Mouse (Mus musculus): Measurements from ENCODE around the gene Ccdc175.

The Ccdc175 gene

DNA sequence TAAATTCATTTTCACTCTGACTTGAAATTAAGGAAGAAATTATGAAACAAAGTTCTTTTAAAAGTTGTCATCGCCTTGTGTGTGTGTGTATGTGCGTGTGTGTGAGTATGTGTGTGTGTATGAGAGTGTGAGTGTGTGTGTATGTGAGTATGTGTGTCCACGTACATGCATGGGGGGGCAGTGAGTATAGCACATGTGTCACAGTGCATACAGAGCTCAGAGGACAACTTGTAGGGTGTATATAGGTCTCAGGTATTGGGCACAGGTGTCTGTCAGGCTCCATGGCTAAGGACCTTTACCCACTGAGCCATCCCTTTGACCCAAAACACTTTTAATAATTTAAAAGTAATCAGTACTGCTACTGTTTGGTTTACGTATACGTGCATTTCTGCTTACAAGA is 80.8 kb downstream of the Ccdc175 start:
- in situ Hi-C loops (cut with MboI, MseI) = loop anchor here in 1 of 2 experiments (25.0 kb wide), 1 partner anchor 308 kb away; the partner anchor contains the start of gene Rtn1

DNA sequence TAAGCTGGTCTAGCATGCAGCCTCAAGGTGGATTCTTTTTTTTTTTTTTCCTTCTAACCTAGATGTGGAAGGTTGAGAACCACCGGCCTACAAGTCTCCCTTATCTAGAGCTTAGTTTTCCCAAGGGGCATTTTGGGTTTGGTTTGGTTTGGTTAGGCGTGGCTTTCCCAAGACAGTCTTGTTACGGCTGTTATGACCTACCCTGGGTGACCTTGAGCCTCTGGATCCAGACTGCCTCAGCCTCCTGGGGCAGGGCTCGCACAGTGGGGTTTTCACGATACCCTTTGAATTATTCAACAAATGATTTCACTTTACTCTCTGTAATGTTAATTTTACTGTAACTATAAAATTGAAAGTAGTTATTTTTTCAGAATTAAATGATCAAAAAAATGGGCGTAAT is 82.1 kb downstream of the Ccdc175 start:
- in situ Hi-C loops (cut with MboI, MseI) = loop anchor here in 1 of 2 experiments (25.0 kb wide), 1 partner anchor 310 kb away; the partner anchor contains the start of gene Rtn1

DNA sequence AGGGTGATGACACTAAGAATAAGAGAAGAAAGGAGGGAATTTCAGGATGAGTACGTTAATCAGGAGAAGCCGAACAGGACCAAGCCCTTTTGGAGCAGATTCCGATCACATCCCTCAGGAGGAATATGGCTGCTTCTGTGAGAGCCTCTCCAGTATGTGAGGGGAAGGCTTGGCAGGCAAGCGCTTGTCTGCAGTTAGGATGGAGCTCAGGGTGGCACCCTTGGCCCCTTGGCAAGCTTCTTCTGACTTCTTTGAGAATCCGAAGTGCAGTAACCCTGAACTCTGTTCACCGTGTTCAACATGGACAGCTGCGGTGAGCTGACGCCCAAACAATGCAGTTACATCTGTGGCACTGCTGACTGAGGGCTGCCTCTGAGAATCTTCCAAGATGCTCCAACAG is 87.9 kb downstream of the Ccdc175 start:
- in situ Hi-C loops (cut with MboI, MseI) = loop anchor here in 1 of 2 experiments (10.0 to 25.0 kb wide), 2 partner anchors 565 to 658 kb away; partner anchors contain the start of genes Dhrs7 and Ppm1a

DNA sequence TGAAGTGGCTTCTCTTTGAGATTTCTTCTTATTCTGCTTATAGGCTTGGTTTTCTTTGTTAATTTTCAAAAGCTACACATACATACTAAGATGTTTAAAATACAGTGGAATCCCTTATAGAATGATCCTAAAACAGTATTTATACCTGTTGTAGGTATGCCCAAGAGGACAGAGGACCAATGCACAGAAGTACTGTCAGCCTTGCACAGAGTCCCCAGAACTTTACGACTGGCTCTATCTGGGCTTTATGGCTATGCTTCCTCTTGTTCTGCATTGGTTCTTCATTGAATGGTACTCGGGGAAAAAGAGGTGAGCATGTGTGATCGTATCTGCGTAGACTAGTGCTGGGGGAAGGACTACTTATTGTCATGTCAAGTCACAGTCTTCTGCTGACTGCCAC is 95.0 kb downstream of the Ccdc175 start:
- in situ Hi-C loops (cut with MboI, MseI) = loop anchor here (5.0 to 25.0 kb wide), 5 partner anchors 432 to 1902 kb away; partner anchors contain the start of genes Dhrs7 (in 1 of the 2), Pcnx4 (in 1 of the 2) and Ppm1a (in 1 of the 2)

DNA sequence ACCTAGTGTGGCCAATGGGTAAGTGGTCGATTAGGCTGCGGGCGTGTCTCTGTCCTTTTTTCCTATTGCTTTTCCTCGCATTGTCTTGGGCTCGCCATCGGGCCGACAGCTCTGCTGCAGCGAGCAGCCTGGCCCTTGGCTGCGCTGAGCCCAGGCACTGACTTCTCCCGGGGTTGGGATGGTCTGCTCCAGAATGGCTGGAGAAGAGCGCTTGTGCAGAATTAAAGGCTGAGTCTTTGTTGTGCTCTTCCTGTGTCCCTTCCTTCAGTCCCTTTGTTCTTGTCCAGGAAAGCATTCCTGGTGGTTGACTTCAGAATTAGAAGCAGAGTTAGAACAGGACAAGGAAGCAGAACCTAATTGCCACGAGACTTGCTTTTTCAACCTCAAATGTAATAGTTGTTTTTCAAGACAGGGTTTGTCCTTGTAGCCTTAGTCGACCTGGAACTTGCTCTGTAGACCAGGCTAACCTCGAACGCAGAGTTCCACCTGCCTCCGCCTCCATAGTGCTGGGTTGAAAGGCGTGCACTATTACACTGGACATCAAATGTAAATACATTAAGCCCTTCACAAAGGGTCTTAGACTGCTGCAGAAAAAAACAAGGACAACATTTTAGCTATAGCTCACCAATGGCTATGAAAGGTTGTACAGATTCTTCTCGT is 98.5 kb downstream of the Ccdc175 start:
- in situ Hi-C loops (cut with MboI, MseI) = loop anchor here (5.0 to 25.0 kb wide), 4 partner anchors 436 to 1906 kb away; partner anchors contain the start of genes Dhrs7 (in 1 of the 2) and Pcnx4 (in 1 of the 2)

DNA sequence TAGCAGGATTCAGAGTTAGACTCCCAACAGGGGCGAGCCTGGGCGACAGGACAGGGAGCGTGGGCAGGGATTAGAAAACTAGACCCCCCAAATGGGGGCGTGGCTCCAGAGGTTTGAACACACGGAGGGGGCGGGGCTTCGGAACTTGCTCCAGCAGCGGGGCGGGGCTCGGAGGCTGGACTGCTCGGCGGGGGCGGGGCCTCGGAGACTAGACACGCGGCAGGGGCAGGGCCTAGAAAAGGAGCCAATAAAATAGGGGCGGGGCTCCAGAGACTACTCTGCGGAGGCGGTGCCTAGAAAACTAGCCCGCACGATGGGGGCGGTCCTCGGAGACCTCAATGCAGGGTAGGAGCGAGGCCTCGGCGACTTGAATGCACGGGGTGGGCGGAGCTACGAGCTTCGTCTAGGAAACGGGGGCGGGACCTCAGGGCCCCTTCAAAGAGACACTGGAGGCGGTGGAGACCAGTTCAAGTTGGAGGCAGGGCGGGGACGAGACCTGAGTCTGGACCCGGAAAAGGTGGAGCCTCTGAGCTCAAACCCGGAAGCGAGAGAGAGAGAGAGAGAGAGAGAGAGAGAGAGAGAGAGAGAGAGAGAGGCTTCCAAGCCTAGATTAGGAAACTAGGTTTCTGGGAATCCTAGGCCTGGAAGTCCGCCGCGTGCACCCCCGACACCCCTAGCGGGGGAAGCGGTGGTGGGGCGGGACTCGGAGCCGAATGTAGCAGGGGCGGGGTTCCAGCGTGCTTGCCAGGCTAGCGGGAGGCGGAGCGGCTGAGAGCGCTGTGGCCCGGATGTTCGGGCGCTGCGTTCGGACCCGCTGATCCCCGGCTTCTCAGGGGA is 99.3 kb downstream of the Ccdc175 start, which contains the start of the genes L3hypdh and Jkamp:
Gene L3hypdh, minus strand, starts transcription at position 111 of the 837 bp plus-strand sequence.
Gene Jkamp, plus strand, starts transcription at position 261 of the 837 bp plus-strand sequence.
- in situ Hi-C loops (cut with MboI, MseI) = loop anchor here (5.0 to 25.0 kb wide), 4 partner anchors 437 to 1907 kb away; partner anchors contain the start of genes Dhrs7 (in 1 of the 2) and Pcnx4 (in 1 of the 2)

DNA sequence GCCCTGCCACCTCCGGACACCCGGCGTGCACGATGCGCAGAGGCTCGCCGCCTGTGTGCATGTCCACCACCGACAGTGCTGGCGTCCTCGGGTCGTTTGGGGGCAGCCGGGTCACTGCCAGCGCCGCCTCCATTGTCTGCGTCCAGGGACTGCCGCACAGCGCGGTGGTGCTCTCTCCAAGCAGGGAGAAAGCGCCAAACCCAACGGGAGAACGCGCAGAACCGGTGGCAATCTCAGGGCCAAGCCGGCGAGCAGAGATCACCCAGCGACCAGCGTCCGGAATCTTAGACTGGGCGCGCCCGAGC is 99.9 kb downstream of the Ccdc175 start:
- in situ Hi-C loops (cut with MboI, MseI) = loop anchor here (5.0 to 25.0 kb wide), 4 partner anchors 437 to 1907 kb away; partner anchors contain the start of genes Dhrs7 (in 1 of the 2) and Pcnx4 (in 1 of the 2)

DNA sequence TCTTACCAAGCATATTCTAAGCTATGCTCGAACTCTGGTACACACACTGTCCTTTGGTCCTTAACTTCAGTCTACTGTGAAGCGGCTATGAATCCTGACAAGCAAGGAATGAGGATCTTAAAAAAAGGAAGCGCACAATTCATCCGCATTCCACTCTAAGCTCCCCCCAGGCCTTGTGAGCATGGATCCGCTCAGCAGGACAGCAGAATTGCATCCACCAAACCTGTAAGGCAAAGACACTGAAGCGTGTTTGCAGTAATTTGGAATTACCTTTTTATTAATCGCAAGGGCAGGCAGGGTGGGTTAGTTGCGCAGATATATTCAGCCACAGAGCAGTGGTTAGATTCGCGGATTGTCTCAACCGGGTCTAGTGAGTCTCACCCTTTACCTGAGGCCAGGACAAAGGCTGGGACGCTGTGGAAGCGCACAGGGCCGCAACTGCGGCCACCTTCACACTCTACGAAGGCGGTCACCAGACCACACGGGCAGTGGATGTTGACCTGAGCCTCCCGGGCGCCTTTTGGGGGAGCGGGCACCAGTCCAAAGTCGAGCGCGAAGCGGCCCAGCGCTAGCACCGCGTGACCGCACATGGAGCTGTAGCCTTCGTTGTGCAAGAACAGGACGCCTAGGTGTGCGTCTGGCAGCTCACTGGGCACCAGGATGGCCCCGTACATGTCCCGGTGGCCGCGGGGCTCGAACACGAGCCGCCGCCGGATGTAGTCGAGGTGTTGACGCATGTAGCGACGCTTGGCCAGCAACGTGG is 100.4 kb downstream of the Ccdc175 start:
- in situ Hi-C loops (cut with MboI, MseI) = loop anchor here (5.0 to 25.0 kb wide), 4 partner anchors 438 to 1908 kb away; partner anchors contain the start of genes Dhrs7 (in 1 of the 2) and Pcnx4 (in 1 of the 2)

DNA sequence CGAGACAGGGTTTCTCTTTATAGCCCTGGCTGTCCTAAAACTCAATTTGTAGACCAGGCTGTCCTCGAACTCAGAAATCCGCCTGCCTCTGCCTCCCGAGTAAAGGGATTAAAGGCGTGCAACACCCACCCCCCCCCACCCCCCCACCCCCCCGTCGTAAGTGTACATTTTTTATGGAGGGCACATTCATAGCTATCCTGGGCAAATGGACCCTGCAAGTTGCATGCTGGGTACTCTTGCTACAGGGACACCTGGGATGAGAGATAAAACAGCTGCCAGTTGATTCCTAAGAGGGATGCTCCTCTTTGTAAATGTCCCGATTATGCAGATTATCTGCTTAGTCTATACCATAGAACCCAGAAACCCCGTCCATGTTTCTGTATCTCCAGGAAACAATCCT is 101.6 kb downstream of the Ccdc175 start:
- in situ Hi-C loops (cut with MboI, MseI) = loop anchor here in 1 of 2 experiments (10.0 to 25.0 kb wide), 2 partner anchors 452 to 579 kb away; partner anchors contain the start of genes Dhrs7 and Pcnx4

DNA sequence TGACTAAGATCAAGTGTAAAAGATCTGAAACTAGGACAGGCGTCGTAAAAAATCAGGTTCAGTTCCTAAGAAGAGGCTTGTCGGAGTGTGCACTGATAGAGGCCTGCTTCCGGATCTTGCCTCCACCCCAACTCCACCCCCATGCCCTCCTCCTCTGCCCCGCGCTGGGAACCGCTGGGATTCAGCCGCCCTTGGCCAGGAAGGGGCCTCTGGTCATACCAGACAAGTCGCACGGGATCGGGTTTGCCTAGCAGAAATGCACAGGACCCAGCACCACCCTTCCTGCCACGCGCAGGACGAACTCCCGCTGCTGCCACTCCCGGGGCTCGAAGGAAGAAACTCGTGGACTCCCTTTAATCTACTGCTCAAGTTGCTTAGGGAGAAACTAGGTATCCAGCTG is 102.5 kb downstream of the Ccdc175 start:
- in situ Hi-C loops (cut with MboI, MseI) = loop anchor here in 1 of 2 experiments (10.0 to 25.0 kb wide), 2 partner anchors 452 to 580 kb away; partner anchors contain the start of genes Dhrs7 and Pcnx4

DNA sequence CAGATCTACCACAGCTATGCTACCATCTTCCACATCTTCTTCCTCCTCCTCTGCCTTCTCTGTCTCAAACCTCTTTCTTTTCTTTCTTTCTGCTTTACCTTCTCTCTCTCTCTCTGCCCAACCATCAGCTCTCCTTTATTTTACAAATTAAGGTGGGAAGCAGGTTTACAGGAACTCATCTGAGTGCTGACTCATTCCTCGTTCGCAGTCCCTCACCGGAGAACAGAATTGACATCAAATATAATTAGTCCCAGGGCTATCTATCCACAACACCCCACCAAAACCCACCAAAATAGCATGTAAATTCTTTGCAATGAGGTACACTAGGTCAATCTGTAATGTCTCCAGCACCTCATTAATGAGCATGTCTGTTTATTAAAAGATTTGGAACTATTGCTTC is 102.9 kb downstream of the Ccdc175 start:
- in situ Hi-C loops (cut with MboI, MseI) = loop anchor here in 1 of 2 experiments (10.0 to 25.0 kb wide), 2 partner anchors 453 to 580 kb away; partner anchors contain the start of genes Dhrs7 and Pcnx4

DNA sequence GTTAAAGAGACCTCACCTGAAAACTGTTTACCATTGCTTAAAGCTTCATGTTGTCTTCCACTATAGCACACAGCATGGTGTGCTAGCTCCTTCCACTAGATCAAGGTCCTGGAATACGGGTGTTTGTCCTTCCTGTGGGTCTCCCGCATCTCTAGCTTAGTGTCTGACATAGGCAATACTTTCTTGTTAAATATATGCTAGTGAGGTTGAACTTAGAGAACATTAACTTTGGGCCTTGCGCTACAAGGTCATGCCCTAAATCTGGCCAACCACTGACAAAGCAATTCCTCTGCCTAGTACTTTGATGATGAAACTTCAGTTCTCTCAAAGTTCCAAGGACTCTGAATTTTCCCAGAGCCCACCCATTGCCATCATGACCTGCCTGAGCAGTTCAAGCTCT is 106.6 kb downstream of the Ccdc175 start:
- in situ Hi-C loops (cut with MboI, MseI) = loop anchor here in 1 of 2 experiments (25.0 kb wide), 1 partner anchor 584 kb away; the partner anchor contains the start of gene Dhrs7

DNA sequence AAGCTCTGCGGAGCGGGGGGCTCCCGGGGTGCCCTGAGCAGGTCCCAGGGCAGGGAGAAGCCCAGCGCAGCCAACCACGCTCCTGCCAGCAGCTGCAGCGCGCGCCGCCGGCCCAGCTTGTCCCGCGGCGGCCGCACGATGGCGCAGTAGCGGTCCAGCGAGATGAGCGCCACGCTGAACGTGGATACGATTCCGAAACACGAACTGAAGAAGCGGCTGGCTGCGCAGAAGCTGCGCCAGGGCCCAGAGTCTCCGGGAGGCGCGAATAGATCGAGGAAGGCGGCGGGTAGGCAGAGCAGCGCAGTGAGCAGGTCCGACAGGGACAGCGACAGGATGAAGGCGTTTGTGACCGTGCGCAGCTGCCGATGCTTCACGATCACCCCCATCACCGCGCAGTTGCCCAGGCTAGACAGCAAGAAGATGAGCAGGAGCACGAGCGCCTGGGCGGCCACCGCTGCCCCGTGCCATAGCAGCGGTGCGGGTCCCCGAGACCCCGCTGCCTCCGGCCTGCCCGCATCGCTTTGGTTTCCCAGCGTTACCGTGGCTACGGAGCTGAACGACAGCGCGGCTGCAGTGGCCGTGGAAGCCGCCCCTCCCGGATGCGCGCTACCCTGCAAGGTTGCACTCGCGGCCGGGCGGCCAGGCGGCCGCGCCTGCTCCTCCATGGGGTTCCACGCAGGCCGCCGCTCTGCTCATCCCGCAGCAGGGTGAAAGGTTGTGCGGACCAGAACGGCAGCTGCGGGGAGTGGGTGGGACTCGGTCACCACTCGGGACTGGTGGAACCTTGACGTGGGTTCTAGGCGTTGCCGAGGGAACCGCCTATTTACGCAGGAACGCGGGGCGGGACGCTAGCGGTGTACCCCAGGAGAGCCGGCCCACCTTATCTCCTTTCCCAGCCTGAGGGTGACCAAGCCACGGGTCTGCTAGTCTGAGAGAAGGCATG is 114.2 kb downstream of the Ccdc175 start, which contains the start of gene Gpr135:
Gene Gpr135, minus strand, starts transcription at position 799 of the 943 bp plus-strand sequence.
- in situ Hi-C loops (cut with MboI, MseI) = no loop called here

DNA sequence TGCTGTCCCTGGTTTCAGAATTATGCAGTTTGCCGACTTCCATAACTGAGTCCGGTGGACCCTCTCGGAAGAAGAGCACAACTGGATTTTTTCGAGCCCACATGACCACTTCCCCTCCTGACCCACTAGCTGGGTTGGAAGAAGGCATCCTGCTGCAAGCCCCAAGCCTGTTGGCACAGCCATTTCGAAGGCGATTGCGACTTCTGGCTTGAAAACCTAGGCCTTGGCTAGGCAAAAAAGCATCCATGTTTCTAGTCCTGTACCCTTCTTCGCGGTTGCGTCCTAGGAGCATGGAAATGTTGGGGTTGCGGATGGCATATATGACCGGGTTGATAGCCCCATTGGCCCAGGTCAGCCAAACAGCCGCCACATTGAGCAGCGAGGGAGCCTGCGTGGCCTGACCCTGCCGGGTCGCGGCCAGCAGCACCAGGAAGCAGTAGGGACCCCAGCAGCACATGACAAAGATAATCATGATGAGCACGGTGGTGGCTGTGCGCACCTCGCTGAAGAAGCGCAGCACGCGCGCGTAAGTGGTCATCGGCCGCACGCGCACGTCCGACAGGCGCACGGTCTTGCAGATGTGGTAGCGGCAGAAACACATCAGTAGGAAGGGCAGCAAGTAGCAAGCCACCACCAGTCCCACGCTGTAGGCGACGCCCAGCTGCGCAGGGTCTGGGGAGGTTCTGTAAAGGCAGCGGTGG is 115.1 kb downstream of the Ccdc175 start:
- in situ Hi-C loops (cut with MboI, MseI) = no loop called here

DNA sequence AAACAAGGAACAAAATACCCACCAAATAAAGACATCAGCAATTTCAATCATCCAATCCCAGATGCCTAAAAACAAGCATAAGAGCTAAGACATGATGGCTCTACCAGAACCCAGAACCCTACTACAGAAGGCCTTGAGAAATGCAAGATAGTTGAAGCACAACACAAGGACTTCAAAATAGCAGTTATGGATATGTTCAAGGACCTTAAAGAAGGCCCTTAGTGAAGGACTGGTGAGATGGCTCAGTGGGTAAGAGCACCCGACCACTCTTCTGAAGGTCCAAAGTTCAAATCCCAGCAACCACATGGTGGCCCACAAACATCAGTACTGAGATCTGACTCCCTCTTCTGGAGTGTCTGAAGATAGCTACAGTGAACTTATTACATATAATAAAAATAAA is 127.0 kb downstream of the Ccdc175 start:
- in situ Hi-C loops (cut with MboI, MseI) = no loop called here

DNA sequence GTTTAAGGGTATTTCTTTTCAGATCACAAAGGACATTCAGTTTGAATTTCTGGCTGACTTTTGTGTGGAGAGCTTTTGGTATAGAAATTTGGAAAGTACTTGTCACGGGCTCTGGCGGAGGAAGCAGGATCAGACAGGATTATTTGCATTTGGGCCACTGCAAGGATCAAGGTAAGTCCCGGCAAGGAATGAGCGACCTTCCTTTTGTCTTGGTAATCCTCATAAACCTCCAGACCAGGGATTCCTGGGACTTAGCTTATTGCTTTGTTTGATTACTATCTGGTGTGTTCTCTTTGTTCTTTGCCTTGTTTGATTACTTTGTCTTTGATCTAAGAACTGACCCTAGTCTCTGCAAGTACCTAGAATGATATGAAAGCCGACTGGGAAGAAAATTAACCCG is 131.0 kb downstream of the Ccdc175 start:
- in situ Hi-C loops (cut with MboI, MseI) = loop anchor here in 1 of 2 experiments (5.0 kb wide), 1 partner anchor 287 kb away; no protein-coding TSS in a partner anchor

DNA sequence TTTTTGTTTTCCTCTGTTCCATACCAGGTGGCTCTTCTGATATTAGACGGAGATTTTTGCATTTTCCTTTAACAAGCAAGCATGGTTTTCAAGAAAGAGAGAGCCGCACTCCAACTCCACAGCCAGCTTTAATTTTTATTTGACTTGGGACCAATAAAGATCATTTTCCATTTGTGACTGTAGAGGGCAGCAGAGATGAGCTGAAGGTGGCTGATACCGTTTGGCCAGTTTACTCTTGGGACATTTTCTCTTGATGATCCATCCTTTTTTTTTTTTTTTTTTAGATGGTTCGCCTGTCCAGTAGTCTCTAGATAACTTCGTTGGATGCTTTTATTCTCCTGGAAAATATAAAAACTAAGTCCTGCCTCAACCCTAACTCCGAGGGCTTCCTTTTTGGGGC is 131.5 kb downstream of the Ccdc175 start:
- in situ Hi-C loops (cut with MboI, MseI) = loop anchor here in 1 of 2 experiments (5.0 kb wide), 1 partner anchor 286 kb away; no protein-coding TSS in a partner anchor

DNA sequence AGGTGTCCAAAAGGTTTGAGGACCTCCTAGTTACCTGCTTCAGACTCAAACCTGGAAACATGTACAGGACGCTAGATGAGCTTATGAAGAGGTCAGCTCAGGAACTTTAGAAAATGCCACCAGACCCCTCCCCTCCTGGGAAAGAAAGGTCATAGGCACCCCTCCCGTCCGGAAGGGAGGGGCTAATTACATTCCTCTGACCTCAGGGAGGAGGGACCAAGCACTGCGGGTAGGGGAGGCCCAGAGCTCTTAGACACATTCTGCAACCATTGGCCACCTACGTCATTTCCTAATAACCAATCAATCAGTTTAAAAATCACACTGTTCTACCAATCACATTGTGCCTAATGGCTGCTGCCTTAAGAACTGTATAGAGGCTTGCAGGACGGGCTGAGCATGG is 132.3 kb downstream of the Ccdc175 start:
- in situ Hi-C loops (cut with MboI, MseI) = loop anchor here in 1 of 2 experiments (5.0 kb wide), 1 partner anchor 285 kb away; no protein-coding TSS in a partner anchor

All from T-helper 17 cell (primary cell).